Mouse (Mus musculus) C2C12 (cell line): ENCODE measurements around the gene Ces1e. TPM values are rescaled to one million over a fixed set of nuclear protein-coding genes. Genes with fewer than 3 reads are reported as not detected.

ENCODE experiments used
- H3K27me3 ChIP-seq: one replicate; pipeline ENCODE4 v1.6.1; 2011; ENCODE audit not compliant: control insufficient read depth, insufficient read depth, insufficient read length
- H3K36me3 ChIP-seq: one replicate; pipeline ENCODE4 v1.6.1; 2011; ENCODE audit not compliant: control insufficient read depth, insufficient read depth
- H3K4me3 ChIP-seq: one replicate; pipeline ENCODE4 v1.5.1; 2011; ENCODE audit warnings: mild to moderate bottlenecking, control low read depth; ENCODE audit not compliant: poor library complexity, insufficient read depth, severe bottlenecking
- H3K79me2 ChIP-seq: one replicate; pipeline ENCODE4 v1.6.1; 2011; ENCODE audit not compliant: control insufficient read depth, insufficient read depth
- H3K79me3 ChIP-seq: one replicate; pipeline ENCODE4 v1.6.1; 2011; ENCODE audit warnings: low read depth, control low read depth
- H3ac ChIP-seq: one replicate; pipeline ENCODE3; 2011; ENCODE audit warnings: low read depth; ENCODE audit not compliant: control insufficient read depth, insufficient read length
- CEBPB ChIP-seq: IDR thresholded peaks from one replicate; pipeline ENCODE4 v1.6.1; 2011; ENCODE audit warnings: low read depth, mild to moderate bottlenecking, control low read depth, moderate library complexity
- CTCF ChIP-seq: IDR thresholded peaks from one replicate; pipeline ENCODE4 v1.5.1; 2011; ENCODE audit not compliant: control insufficient read depth, insufficient read depth, insufficient read length
- FOSL1 ChIP-seq: IDR thresholded peaks from one replicate; pipeline ENCODE4 v1.8.0; 2011; ENCODE audit warnings: mild to moderate bottlenecking, low read length; ENCODE audit not compliant: poor library complexity, insufficient read depth, severe bottlenecking
- MAX ChIP-seq: IDR thresholded peaks from one replicate; pipeline ENCODE4 v1.6.1; 2011; ENCODE audit warnings: mild to moderate bottlenecking, control low read depth
- MYOD1 ChIP-seq: IDR thresholded peaks from one replicate; pipeline ENCODE4 v1.6.1; 2011; ENCODE audit warnings: low read depth; ENCODE audit not compliant: control insufficient read depth, insufficient read length
- MYOG ChIP-seq: IDR thresholded peaks from one replicate; pipeline ENCODE4 v1.6.1; 2011; ENCODE audit not compliant: control insufficient read depth, insufficient read length; ENCODE audit errors: extremely low read depth
- USF1 ChIP-seq: IDR thresholded peaks from one replicate; pipeline ENCODE4 v1.6.1; 2011; ENCODE audit warnings: low read depth, mild to moderate bottlenecking, control low read depth, moderate library complexity
- polyA plus RNA-seq: library from polyadenylated mRNA; unstranded; fragments of >200 nt; fragmentation: generic; extraction: Trizol; gene quantifications from one replicate; pipeline ENCODE4 v1.2.1, GENCODE M21; 2012; ENCODE audit warnings: missing spikeins

Ces1e gene
- polyA plus RNA-seq, 1 experiment: not detected

- Histone ChIP-seq H3K27me3 (no peaks in the 10 kb centered on the region), H3K79me2 (no peaks in the 10 kb centered on the region), H3K4me3 (no peak within 1 kb of the TSS), H3K36me3 (no peaks in the 10 kb centered on the region), H3K79me3 (no peaks in the 10 kb centered on the region), H3ac (no peak within 1 kb of the TSS)
- no peak for TF ChIP-seq MYOG
- TF ChIP-seq CTCF: no peak
- no peak for TF ChIP-seq FOSL1
- no peak for TF ChIP-seq MYOD1
- TF ChIP-seq USF1: no peak
- TF ChIP-seq CEBPB: no peak
- TF ChIP-seq MAX: no peak
Observed at GRCm38 (mm10) chr8:93197685-93198525, 31.5 kb downstream of the Ces1e start, which contains the start of gene Ces1d. Ces1d (minus strand) TSS chr8:93197838.

GRCm38 (mm10) chr8:93196436-93196835 lies 33.0 kb downstream of the Ces1e start:
- Histone ChIP-seq H3K4me3 (no peak overlapping the region), H3K79me2 (no peaks in the 10 kb centered on the region), H3ac (no peak overlapping the region), H3K79me3 (no peaks in the 10 kb centered on the region), H3K27me3 (no peaks in the 10 kb centered on the region), H3K36me3 (no peaks in the 10 kb centered on the region)
- TF ChIP-seq CTCF (no peak), CEBPB (no peak), MYOG (no peak), FOSL1 (no peak), MAX (no peak), USF1 (no peak), MYOD1 (no peak)

- no peaks in the 10 kb centered on the region for H3K79me3 ChIP-seq
- H3K79me2 ChIP-seq: no peaks in the 10 kb centered on the region
- no peak overlapping the region for H3K4me3 ChIP-seq
- no peaks in the 10 kb centered on the region for H3K27me3 ChIP-seq
- no peaks in the 10 kb centered on the region for H3K36me3 ChIP-seq
- TF ChIP-seq CTCF: no peak
- no peak for TF ChIP-seq USF1
- no peak for TF ChIP-seq FOSL1
- TF ChIP-seq MYOG: no peak
- no peak for TF ChIP-seq CEBPB
- no peak for TF ChIP-seq MAX
- TF ChIP-seq MYOD1: no peak
- no peak overlapping the region for H3ac ChIP-seq
Observed at GRCm38 (mm10) chr8:93180581-93181129, 48.8 kb downstream of the Ces1e start.

- Histone ChIP-seq H3ac (no peak overlapping the region), H3K79me2 (no peaks in the 10 kb centered on the region), H3K4me3 (no peak overlapping the region), H3K36me3 (no peaks in the 10 kb centered on the region), H3K79me3 (no peaks in the 10 kb centered on the region), H3K27me3 (no peaks in the 10 kb centered on the region)
- TF ChIP-seq MYOD1 (no peak), FOSL1 (no peak), MYOG (no peak), CEBPB (no peak), CTCF (no peak), USF1 (no peak), MAX (no peak)
Observed at GRCm38 (mm10) chr8:93176593-93176992, 52.8 kb downstream of the Ces1e start.

GRCm38 (mm10) chr8:93174554-93174953 lies 54.9 kb downstream of the Ces1e start:
- TF ChIP-seq USF1 (no peak), FOSL1 (no peak), CTCF (no peak), MYOD1 (no peak), MAX (no peak), MYOG (no peak), CEBPB (no peak)
- no peaks in the 10 kb centered on the region for H3K79me3 ChIP-seq
- no peaks in the 10 kb centered on the region for H3K36me3 ChIP-seq
- H3ac ChIP-seq: no peak overlapping the region
- no peaks in the 10 kb centered on the region for H3K27me3 ChIP-seq
- no peak overlapping the region for H3K4me3 ChIP-seq
- H3K79me2 ChIP-seq: no peaks in the 10 kb centered on the region
